Comparison of ENCODE assay signal across 15 mouse cellular contexts in genomic region chr2:153564343-153564742, GRCm38 (mm10). TPM values are rescaled to one million over a fixed set of nuclear protein-coding genes. Genes with fewer than 3 reads are reported as not detected.
DNase-seq lines count a peak whose midpoint lies in the region; ATAC-seq and TF ChIP-seq lines count a peak whose summit lies in the region.
"Had no signal": no experiment of that assay in that cellular context is flagged by ENCODE, and none has a peak within 500 bp of the region (broad histone marks: within the 10 kb centered on the region; RNA-seq: fewer than 3 reads in every experiment).

No protein-coding gene starts in this region.

- H3K9me3 ChIP-seq in forebrain, embryonic 12.5 days, result no peaks in the 10 kb centered on the region
- H3K9me3 ChIP-seq: embryonic facial prominence, embryonic 12.5 days; forebrain, embryonic 13.5 days; limb, embryonic 10.5 days had no signal

- no peak overlapping the region for H3K4me2 ChIP-seq in forebrain, embryonic 12.5 days
- H3K4me2 ChIP-seq: embryonic facial prominence, embryonic 12.5 days; forebrain, embryonic 13.5 days had no signal

- H3K4me1 ChIP-seq in forebrain, embryonic 12.5 days, result peaks cover 24% of the 10 kb centered on the region

- H3K9ac ChIP-seq in forebrain, embryonic 12.5 days, result no peak overlapping the region
- H3K9ac ChIP-seq: embryonic facial prominence, embryonic 12.5 days; forebrain, embryonic 13.5 days had no signal

- intact Hi-C loops in left cerebral cortex, adult 2 months (cut with DNase I), result no loop called here

- peaks cover 14% of the 10 kb centered on the region; the same call in 1 of the 2 replicates for H3K27me3 ChIP-seq in forebrain, embryonic 12.5 days
- H3K27me3 ChIP-seq: forebrain, embryonic 13.5 days had no signal

- no peak overlapping the region for H3K4me3 ChIP-seq in left cerebral cortex, adult 2 months
- H3K4me3 ChIP-seq in forebrain, embryonic 12.5 days (replicated peaks), result no peak overlapping the region
- H3K4me3 ChIP-seq: embryonic facial prominence, embryonic 12.5 days; forebrain, embryonic 13.5 days; limb, embryonic 10.5 days had no signal

- ATAC-seq in forebrain, embryonic 12.5 days (ENCODE audit: low FRiP score), result no peak
- ATAC-seq: forebrain, embryonic 13.5 days had no signal

- no peak for DNase-seq in left cerebral cortex, adult 2 months (ENCODE audit: extremely low spot score in 1 of 2, low spot score in 2 of 2)
- no peak for DNase-seq in left cerebral cortex, adult 8-10 months (ENCODE audit: low spot score in 2 of 2)
- peak; percentile 45 for DNase-seq in 416B (ENCODE audit: low read depth)
- DNase-seq in A20 (ENCODE audit: low read depth, low spot score), result peak; percentile 49
- peak; percentile 15 for DNase-seq in brain, adult 2 months (ENCODE audit: low read depth, low spot score)
- no peak for DNase-seq in frontal cortex, postnatal 25 days (ENCODE audit: low spot score in 2 of 2)
- DNase-seq: cerebellum, adult 9-10 months; heart, postnatal 14 days; kidney, adult 11 months; right cerebral cortex, postnatal 14 days had no signal

- no peaks in the 10 kb centered on the region for H3K36me3 ChIP-seq in forebrain, embryonic 12.5 days (replicated peaks)
- H3K36me3 ChIP-seq: embryonic facial prominence, embryonic 12.5 days; limb, embryonic 10.5 days had no signal

- H3K27ac ChIP-seq in left cerebral cortex, adult 2 months, result no peak overlapping the region
- H3K27ac ChIP-seq in forebrain, embryonic 12.5 days, result no peak overlapping the region
- H3K27ac ChIP-seq: embryonic facial prominence, embryonic 12.5 days; forebrain, embryonic 13.5 days; limb, embryonic 10.5 days; macrophage had no signal

- WGBS in forebrain, embryonic 12.5 days, result 80% methylated on average over 3 of the region's 3 CpGs

- TF ChIP-seq CTCF in left cerebral cortex, adult 2 months (IDR thresholded peaks at IDR 0.05), result peak; percentile 45

RNA-seq across cellular contexts. Expression of gene Nol4l, which starts 34.6 kb away (rescaled TPM):
- total RNA-seq in left cerebral cortex, adult 2 months (2021), result 10 to 100 TPM; 45.0 to 51.3 TPM
- 10 to 100 TPM; 41.1 to 48.9 (median 45.1) TPM for total RNA-seq in left cerebral cortex, adult 8-10 months (2022)
- 31.4 and 34.5 TPM in 2 replicates for polyA plus RNA-seq in forebrain, embryonic 12.5 days (2016; fragmentation: Nextera tagmentation; extraction: Ambion mirVana)

Comparison
In these comparisons a context has a peak if more than half of its experiments do, and no peak if none do; other contexts are left out.
1. DNase-seq: peak in 416B (single experiment), A20 (single experiment) and brain, adult 2 months (single experiment); none in left cerebral cortex, adult 2 months (0 of 2), left cerebral cortex, adult 8-10 months (0 of 2) and frontal cortex, postnatal 25 days (0 of 2).